Mouse (Mus musculus): ENCODE results near the gene Mia3. TPM values are rescaled to one million over a fixed set of nuclear protein-coding genes. Genes with fewer than 3 reads are reported as not detected.
"Not testable (repeated sequence)": the region's sequence is repeated elsewhere in the genome, so short reads cannot be mapped to it uniquely, and the experiment has no call there.

Mia3 gene
- polyA plus RNA-seq (2016; fragmentation: Nextera tagmentation; extraction: Ambion mirVana) = 111 and 125 TPM in 2 replicates

DNA sequence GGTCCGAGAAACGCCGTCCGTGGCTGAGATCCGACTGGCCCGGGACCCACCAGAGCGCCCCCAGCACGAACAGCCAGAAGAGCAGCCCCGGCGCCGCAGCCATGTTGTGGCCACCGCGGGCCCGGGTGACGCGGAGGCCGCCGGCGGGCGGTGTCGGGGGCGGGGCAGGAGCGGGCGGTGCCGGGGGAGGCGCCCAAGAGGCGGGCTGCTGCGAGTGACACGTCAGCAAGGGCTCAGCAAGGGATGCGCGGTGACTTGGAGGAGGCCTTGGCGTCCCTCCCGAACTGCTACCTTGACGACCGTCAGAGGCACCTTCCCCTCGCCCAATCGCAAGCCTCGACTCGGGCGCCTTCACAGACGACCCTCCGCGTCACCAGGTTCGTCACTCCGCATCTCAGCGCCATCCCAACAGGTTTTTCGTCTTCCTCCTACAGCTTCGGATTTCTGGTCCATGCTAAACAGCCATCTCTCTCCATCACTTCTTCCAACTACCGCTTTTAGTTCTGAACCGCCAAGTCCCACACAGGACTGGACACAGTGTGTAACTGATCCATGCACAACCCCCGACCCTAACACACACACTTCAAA, at the start of gene Mia3:
Gene Mia3, minus strand, starts transcription at position 127 of the 588 bp plus-strand sequence.
- peak within 1 kb of the TSS; percentile 94 for H3K4me2 ChIP-seq (replicated peaks)
- H3K27me3 ChIP-seq (replicated peaks) = no peaks in the 10 kb centered on the region; the same call in 1 of the 2 replicates
- H3K4me3 ChIP-seq = peak within 1 kb of the TSS; percentile 88
- under 1% methylated on average over 51 of the region's 51 CpGs for WGBS
- H3K4me1 ChIP-seq = peaks cover 18% of the 10 kb centered on the region
- peak within 1 kb of the TSS; percentile 91 for H3K9ac ChIP-seq
- ATAC-seq (ENCODE audit: low FRiP score, low read depth) = peak; percentile 98
- no peaks in the 10 kb centered on the region for H3K9me3 ChIP-seq
- H3K36me3 ChIP-seq = peaks cover 4% of the 10 kb centered on the region
- no peak within 1 kb of the TSS; the same call in 1 of the 2 replicates for H3K27ac ChIP-seq

DNA sequence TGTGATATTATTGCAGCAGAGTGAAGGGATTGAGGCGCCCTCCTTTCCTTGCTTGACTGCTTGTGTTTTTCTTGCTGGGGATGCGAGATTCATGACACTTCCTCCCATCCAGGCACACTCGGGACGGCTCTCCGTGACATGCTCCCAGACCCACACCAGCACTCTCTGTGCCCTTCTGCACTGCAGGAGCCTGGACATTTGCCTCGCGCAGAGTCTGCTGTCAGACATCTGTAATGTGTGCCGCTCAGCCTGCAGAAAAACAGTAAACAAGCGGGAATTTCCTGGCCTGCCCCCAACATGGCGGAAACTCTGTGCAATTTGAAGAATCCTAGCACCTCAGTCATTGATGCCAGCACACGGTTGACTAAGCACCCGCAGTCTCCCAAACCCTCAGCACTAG, 48.5 kb upstream of the Mia3 start, which contains the start of gene Hhipl2:
Gene Hhipl2, plus strand, starts transcription at position 343 of the 400 bp plus-strand sequence.
- WGBS = 76% methylated on average over 12 of the region's 12 CpGs
- Histone ChIP-seq H3K4me3 (no peak within 1 kb of the TSS), H3K27ac (no peak within 1 kb of the TSS), H3K4me2 (replicated peaks) (no peak within 1 kb of the TSS), H3K9me3 (no peaks in the 10 kb centered on the region), H3K9ac (no peak within 1 kb of the TSS), H3K36me3 (no peaks in the 10 kb centered on the region), H3K27me3 (replicated peaks) (no peaks in the 10 kb centered on the region), H3K4me1 (no peaks in the 10 kb centered on the region)
- no peak for ATAC-seq (ENCODE audit: low FRiP score, low read depth)

DNA sequence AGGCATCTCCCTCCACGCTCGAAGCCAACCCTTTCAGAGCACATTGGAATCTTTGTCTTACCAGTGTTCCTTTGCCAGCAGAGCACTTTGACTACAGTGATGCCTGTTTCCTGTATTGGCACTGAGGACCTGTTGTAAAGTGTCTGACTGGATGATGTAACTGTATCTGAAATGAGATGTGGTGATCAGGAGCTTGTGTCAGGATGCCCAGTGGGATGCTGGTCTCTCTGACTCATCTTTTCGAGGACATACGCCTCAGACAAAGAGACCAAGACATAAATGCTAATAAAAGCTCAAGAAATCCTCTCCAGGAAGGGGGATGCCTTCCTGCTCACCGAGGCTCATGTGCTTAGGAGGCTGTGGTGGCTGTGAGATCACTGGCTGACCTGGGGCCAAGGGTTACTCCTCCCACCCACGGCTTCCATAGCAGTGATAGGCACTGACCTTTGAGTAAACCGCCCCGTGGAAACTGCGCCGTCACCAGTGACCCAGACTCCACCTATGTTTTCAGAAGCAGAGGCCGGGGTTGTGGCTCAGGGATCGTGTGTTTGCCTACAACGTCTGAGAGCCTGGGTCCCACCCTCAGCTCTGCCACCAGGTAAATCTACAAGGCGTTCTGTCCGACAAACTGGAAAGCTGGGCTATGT, 44.9 kb upstream of the Mia3 start:
- WGBS = 92% methylated on average over 15 of the region's 15 CpGs
- Histone ChIP-seq H3K4me2 (replicated peaks) (no peak overlapping the region), H3K4me3 (no peak overlapping the region), H3K36me3 (peaks cover 28% of the 10 kb centered on the region), H3K27ac (no peak overlapping the region), H3K27me3 (replicated peaks) (no peaks in the 10 kb centered on the region), H3K9me3 (no peaks in the 10 kb centered on the region), H3K9ac (no peak overlapping the region), H3K4me1 (no peaks in the 10 kb centered on the region)
- no peak for ATAC-seq (ENCODE audit: low FRiP score, low read depth)

DNA sequence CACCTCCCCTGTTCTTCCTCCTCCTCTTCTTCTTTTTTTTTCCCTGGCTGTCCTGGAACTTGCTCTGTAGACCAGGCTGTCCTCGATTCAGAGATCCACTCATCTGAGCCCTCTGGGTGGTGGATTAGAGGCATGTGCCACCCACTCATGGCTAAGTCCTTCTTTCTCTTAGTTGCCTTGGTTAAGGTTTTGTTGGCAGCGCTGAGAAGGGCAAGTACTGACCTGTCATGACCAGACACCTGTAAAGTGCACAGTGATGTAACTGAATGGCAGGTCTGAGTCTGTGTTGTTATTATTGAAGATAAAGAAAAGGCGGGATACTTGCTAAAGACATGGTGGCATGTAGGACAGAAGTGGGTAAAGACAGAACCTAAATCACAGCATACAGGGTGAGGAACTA, 34.0 kb upstream of the Mia3 start:
- no peaks in the 10 kb centered on the region for H3K4me1 ChIP-seq
- H3K36me3 ChIP-seq = peaks cover 66% of the 10 kb centered on the region
- 95% methylated on average over 3 of the region's 3 CpGs for WGBS
- ATAC-seq (ENCODE audit: low FRiP score, low read depth) = no peak
- H3K27ac ChIP-seq = no peak overlapping the region
- no peak overlapping the region for H3K4me2 ChIP-seq (replicated peaks)
- H3K27me3 ChIP-seq (replicated peaks) = no peaks in the 10 kb centered on the region
- H3K9ac ChIP-seq = no peak overlapping the region
- H3K9me3 ChIP-seq = no peaks in the 10 kb centered on the region
- H3K4me3 ChIP-seq = no peak overlapping the region

DNA sequence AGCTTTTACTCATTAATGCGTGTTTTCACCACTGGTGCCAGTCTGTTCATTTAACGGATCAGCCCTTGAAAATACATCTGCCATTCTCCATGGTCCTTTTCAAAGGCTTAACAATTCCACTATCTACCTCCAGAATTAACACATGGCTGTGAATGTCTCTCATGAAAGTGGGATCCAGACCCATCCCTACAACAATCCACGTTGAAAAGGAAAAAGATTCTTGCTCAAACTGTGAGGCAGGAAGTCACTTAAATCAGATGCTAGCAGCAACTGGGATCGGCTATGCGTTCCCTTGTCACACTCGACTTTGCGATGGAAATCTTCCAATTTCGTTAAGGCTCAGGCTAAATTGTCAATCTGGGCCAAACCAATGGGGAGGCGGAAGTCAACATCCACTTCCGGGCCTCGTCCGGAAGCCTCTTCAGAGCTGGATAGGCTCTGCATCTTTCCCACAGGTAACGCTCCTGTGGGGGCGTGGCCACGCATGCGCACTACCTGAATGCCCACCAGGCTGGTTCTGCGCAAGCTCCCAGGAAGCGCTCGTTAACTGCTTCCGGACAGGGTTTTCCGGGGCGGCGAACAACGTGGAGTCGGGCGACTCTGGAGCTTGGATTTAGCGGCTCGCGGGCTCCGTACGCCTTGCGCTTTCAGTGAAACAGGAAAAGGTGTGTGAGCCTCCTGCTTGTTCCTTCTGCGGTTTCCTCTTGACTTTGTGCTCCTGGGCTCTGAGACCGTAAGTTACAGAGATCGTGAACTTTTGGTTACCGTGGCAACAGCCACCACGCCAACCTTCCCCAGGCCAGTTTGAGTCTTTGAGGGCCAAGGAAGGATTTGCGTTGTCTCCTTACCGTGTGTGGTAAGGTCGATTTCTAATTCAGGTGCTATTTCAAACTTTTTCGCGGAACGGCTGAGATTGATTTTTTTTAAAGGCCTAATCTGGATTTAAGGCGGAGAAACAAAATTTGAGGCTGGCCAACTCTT, 19.4 kb upstream of the Mia3 start, which contains the start of gene Taf1a:
Gene Taf1a, plus strand, starts transcription at position 556 of the 981 bp plus-strand sequence.
- Histone ChIP-seq H3K9ac (peak within 1 kb of the TSS; percentile 50), H3K27me3 (replicated peaks) (peaks cover 8% of the 10 kb centered on the region; the same call in 1 of the 2 replicates), H3K4me1 (peaks cover 8% of the 10 kb centered on the region), H3K36me3 (peaks cover 8% of the 10 kb centered on the region; the same call in 1 of the 2 replicates), H3K27ac (no peak within 1 kb of the TSS), H3K4me3 (peak within 1 kb of the TSS; percentile 69), H3K9me3 (no peaks in the 10 kb centered on the region), H3K4me2 (replicated peaks) (peak within 1 kb of the TSS; percentile 87)
- WGBS = 6% methylated on average over 44 of the region's 44 CpGs
- ATAC-seq (ENCODE audit: low FRiP score, low read depth) = peak; percentile 99

DNA sequence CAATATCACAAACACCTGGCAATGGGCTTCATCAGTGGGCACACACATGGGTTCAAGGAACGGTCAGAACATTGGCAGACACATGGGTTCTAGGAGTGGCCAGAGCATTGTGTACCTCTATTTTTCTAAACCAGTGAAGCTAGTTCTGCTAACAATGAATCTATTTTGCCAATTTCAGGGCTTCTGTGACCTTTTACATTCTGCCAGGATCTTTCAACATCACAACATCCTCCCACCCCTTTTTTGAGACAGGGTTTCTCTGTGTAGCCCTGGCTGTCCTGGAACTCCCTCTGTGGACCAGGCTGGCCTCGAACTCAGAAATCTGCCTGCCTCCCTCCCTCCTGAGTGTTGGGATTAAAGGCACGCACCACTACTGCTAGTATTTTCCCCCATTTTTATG, 18.1 kb upstream of the Mia3 start:
- not testable (repeated sequence) for H3K4me3 ChIP-seq; H3K9ac ChIP-seq; H3K4me2 ChIP-seq (replicated peaks); H3K36me3 ChIP-seq; H3K9me3 ChIP-seq; H3K4me1 ChIP-seq; H3K27ac ChIP-seq; ATAC-seq (ENCODE audit: low FRiP score, low read depth); H3K27me3 ChIP-seq (replicated peaks)
- 92% methylated on average over 3 of the region's 3 CpGs for WGBS

DNA sequence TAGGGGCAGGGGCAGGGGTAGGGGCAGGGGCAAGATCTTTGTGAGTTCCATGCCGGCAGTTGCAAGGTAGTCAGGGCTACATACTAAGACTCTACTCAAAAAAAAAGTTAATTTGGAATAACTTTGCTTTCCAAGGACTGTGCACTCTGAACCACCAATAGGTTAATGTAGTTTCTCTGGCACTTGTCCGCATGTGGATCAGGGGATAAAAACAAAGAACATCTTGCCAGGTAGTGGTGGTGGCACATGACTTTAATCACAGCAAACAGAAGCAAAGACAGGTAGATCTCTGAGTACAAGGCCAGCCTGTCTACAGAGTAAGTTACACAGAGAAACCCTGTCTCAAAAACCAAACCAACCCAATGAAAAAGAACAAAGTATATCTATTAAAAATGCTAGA, 13.3 kb upstream of the Mia3 start:
- H3K9ac ChIP-seq = no peak overlapping the region
- no peaks in the 10 kb centered on the region for H3K9me3 ChIP-seq
- peaks cover 5% of the 10 kb centered on the region; the same call in 1 of the 2 replicates for H3K27me3 ChIP-seq (replicated peaks)
- no peak overlapping the region for H3K27ac ChIP-seq
- H3K4me3 ChIP-seq = no peak overlapping the region
- ATAC-seq (ENCODE audit: low FRiP score, low read depth) = no peak
- no peak overlapping the region for H3K4me2 ChIP-seq (replicated peaks)
- WGBS = 90% methylated on average over 2 of the region's 2 CpGs
- H3K4me1 ChIP-seq = no peaks in the 10 kb centered on the region
- no peaks in the 10 kb centered on the region for H3K36me3 ChIP-seq

DNA sequence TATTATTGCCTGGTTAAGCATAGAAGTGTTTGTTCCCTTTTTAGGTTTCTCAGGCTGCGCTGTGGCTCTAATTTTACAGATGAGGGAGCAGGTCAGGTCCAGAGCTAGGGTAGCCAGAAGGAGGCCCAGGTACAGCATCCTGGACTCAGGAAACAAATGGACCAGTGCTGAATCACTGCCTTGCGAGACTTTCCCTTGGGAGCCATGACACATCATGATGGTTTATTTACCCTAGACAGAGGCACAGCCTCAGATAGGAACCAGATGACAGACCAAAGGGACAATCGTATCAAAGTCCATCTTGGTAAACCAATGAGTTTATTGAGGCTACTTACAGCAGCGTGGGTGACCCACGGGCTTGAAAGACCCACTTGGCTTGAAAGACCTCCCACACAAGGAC, 12.5 kb upstream of the Mia3 start:
- H3K27ac ChIP-seq = no peak overlapping the region
- no peak overlapping the region for H3K4me2 ChIP-seq (replicated peaks)
- H3K36me3 ChIP-seq = no peaks in the 10 kb centered on the region
- H3K9me3 ChIP-seq = no peaks in the 10 kb centered on the region
- 85% methylated on average over 5 of the region's 5 CpGs for WGBS
- no peak overlapping the region for H3K4me3 ChIP-seq
- H3K9ac ChIP-seq = no peak overlapping the region
- H3K27me3 ChIP-seq (replicated peaks) = peaks cover 3% of the 10 kb centered on the region; the same call in 1 of the 2 replicates
- H3K4me1 ChIP-seq = no peaks in the 10 kb centered on the region
- ATAC-seq (ENCODE audit: low FRiP score, low read depth) = no peak

DNA sequence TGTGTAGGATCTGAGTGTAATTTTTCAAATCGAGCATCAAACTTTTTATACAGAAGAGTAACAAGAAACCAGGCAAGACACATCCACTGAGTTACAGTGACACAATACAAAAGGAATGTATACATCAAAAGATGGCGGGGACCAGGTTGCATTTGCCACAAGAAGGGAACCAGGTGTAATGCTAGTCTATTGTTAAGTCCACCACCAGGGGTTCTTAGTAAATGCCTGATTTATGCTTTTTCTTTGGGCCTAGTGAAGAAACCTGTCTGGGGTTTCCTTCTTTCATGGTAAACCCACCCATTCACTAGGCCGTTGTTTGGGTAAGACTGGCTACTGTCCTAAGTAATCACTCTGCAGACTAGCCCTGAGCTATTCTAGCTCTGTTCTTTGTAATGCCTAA, 10.0 kb upstream of the Mia3 start:
- H3K27me3 ChIP-seq (replicated peaks); H3K9ac ChIP-seq; H3K27ac ChIP-seq; H3K4me3 ChIP-seq; H3K36me3 ChIP-seq; H3K4me1 ChIP-seq; H3K4me2 ChIP-seq (replicated peaks); ATAC-seq (ENCODE audit: low FRiP score, low read depth); H3K9me3 ChIP-seq: not testable (repeated sequence)
- WGBS = 82% methylated on average over 3 of the region's 3 CpGs

DNA sequence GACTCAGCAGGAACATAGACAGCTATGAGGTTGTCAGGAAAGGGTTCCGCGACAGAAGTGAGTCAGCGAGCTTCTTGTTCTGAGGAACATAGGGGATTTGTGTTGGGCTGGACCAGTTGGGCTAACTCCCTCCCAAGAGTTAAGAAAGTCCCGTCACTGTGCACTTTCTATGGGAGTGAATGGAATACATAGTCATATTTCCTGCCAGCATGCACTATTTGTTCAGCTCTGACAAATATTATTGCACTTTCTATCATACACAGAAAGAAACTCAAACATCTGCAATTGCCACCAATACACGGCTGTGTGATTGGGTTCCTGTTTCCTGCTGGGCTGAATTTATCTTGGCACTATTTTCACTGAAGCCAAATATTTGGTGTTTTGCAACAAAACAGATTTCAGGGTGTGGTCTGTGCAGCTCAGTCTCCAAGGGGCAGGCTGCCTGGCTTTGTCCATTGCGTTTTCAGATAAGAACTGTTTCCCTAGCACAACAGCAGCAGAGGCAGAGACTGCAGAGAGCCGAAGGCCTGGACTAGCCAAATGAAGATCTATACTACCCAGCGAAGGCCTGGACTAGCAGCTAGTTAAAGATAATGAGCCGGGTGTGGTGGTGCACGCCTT, 9.1 kb upstream of the Mia3 start:
- no peak overlapping the region for H3K4me3 ChIP-seq
- 86% methylated on average over 10 of the region's 10 CpGs for whole genome bisulfite sequencing
- H3K4me2 ChIP-seq (replicated peaks) = no peak overlapping the region
- H3K27ac ChIP-seq = no peak overlapping the region
- H3K9ac ChIP-seq = no peak overlapping the region
- no peaks in the 10 kb centered on the region for H3K4me1 ChIP-seq
- ATAC-seq (ENCODE audit: low FRiP score, low read depth) = no peak
- H3K9me3 ChIP-seq = no peaks in the 10 kb centered on the region
- H3K36me3 ChIP-seq = no peaks in the 10 kb centered on the region
- no peaks in the 10 kb centered on the region for H3K27me3 ChIP-seq (replicated peaks)

DNA sequence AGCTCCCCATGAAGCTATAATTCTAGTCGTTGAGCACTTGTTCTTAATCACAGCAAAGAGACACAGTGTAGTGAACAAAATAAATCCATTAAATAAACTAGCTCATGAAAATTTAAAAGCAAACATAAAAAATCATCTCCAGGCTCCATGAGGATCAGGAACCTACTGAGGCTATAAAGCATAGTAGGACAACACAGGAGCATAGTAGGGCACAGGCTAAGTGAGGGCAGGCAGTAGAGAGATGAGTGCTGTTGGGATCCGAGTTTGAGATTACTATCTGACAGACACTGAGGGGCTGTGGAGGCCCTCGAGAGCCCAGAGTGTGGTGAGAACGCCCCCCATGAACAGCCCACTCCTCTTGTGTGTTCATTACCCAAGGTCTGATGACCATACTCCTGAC, 7.7 kb upstream of the Mia3 start:
- Histone ChIP-seq H3K27me3 (replicated peaks) (no peaks in the 10 kb centered on the region), H3K36me3 (no peaks in the 10 kb centered on the region), H3K9ac (no peak overlapping the region), H3K9me3 (no peaks in the 10 kb centered on the region), H3K4me2 (replicated peaks) (no peak overlapping the region), H3K4me3 (no peak overlapping the region), H3K27ac (no peak overlapping the region), H3K4me1 (no peaks in the 10 kb centered on the region)
- WGBS = 85% methylated on average over 4 of the region's 4 CpGs
- no peak for ATAC-seq (ENCODE audit: low FRiP score, low read depth)
